Mouse (Mus musculus) liver, postnatal 0 days (tissue): ENCODE data around the gene Map2k5. TPM values are rescaled to one million over a fixed set of nuclear protein-coding genes. Genes with fewer than 3 reads are reported as not detected.

Source experiments
- ATAC-seq: fragments of 200-750 bp; cut with Nextera tagmentation; 2 replicates; pipeline ENCODE4 v1.8.0; 2017; ENCODE audit warnings: mild to moderate bottlenecking, moderate library complexity
- DNase-seq: peaks from one replicate; pipeline ENCODE4 v3.0.0-alpha.2; 2016
- H3K27ac ChIP-seq: fragments of 300-500 bp; sonication (generic); 2 replicates; pipeline ENCODE4 v1.5.1; 2014; ENCODE audit warnings: antibody characterized with exemption, moderate library complexity, mild to moderate bottlenecking, low read depth
- H3K27me3 ChIP-seq: fragments of 300-500 bp; sonication (generic); 2 replicates; pipeline ENCODE4 v1.6.1; 2014; ENCODE audit warnings: low read length, control low read depth, mixed read lengths; ENCODE audit not compliant: insufficient read depth
- H3K36me3 ChIP-seq: fragments of 300-500 bp; sonication (generic); replicated peaks from 2 replicates; pipeline ENCODE4 v1.6.1; 2014; ENCODE audit warnings: mild to moderate bottlenecking, control low read depth, low read length, moderate library complexity, mixed read lengths; ENCODE audit not compliant: insufficient read depth
- H3K4me1 ChIP-seq: fragments of 300-500 bp; sonication (generic); 2 replicates; pipeline ENCODE4 v1.6.1; 2014; ENCODE audit warnings: antibody characterized with exemption, mild to moderate bottlenecking, control low read depth; ENCODE audit not compliant: insufficient read depth
- H3K4me2 ChIP-seq: fragments of 300-500 bp; sonication (generic); 2 replicates; pipeline ENCODE4 v1.6.1; 2014; ENCODE audit warnings: low read depth, mild to moderate bottlenecking, low read length, moderate library complexity, mixed read lengths
- H3K4me3 ChIP-seq: fragments of 300-500 bp; sonication (generic); 2 replicates; pipeline ENCODE4 v1.5.1; 2014; ENCODE audit warnings: low read depth, low read length
- H3K9ac ChIP-seq: fragments of 300-500 bp; sonication (generic); replicated peaks from 2 replicates; pipeline ENCODE4 v1.6.1; 2014; ENCODE audit warnings: mild to moderate bottlenecking, moderate library complexity
- H3K9me3 ChIP-seq: fragments of 300-500 bp; sonication (generic); 2 replicates; pipeline ENCODE4 v1.6.1; 2016; ENCODE audit warnings: mild to moderate bottlenecking, control low read depth, low read length, mixed read lengths
- CTCF ChIP-seq: sonication (generic); IDR thresholded peaks from 2 replicates; pipeline ENCODE4 v1.5.1; 2016; ENCODE audit warnings: antibody characterized with exemption, low read depth
- EP300 ChIP-seq: IDR thresholded peaks from 2 replicates; pipeline ENCODE4 v1.6.1; 2016; ENCODE audit warnings: antibody characterized with exemption, low read depth, mild to moderate bottlenecking
- WGBS: fragments of 180-500 bp; shearing (Covaris S2); extraction: QIAGEN DNeasy Blood & Tissue Kit; methylation state at CpG from one replicate; pipeline ENCODE4 v1.1.7; 2014; ENCODE audit not compliant: insufficient replicate concordance; 5-methylcytosine and 5-hydroxymethylcytosine counted together
- polyA plus RNA-seq: library from polyadenylated mRNA; unstranded; fragments of >200 nt; fragmentation: Nextera tagmentation; extraction: Ambion mirVana; gene quantifications from 2 replicates; pipeline ENCODE4 v1.2.1, GENCODE M21; 2015

Map2k5 gene
- polyA plus RNA-seq, 1 experiment from 2014 or later = 9.1 TPM

DNA sequence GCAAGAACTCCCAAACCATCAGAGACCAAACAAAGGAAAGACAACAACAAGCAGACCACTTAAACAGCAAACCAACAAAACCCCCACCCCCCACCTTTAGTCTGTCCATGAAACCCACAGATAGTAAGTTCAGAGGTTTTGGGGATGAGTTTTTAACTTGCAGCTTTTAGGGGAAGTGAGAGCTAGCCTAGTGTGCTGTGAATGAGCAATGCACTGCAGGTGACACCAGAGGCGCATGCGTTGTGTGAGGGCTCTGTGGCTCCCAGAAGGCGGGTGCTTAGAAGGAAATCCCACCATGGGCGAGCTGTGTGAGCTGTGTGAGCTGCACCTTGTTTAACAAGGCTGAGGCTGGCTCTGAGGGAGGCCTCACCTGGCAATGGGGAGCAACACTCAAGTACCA, 184.9 kb downstream of the Map2k5 start:
- Histone ChIP-seq H3K4me2 (no peak overlapping the region), H3K27me3 (no peaks in the 10 kb centered on the region), H3K4me1 (peaks cover 3% of the 10 kb centered on the region; the same call in 1 of the 2 replicates), H3K4me3 (no peak overlapping the region), H3K9me3 (no peaks in the 10 kb centered on the region), H3K9ac (no peak overlapping the region), H3K36me3 (no peaks in the 10 kb centered on the region; the same call in 1 of the 2 replicates), H3K27ac (no peak overlapping the region)
- WGBS = 90% methylated on average over 4 of the region's 4 CpGs
- DNase-seq = no peak
- TF ChIP-seq CTCF = no peak
- no peak for TF ChIP-seq EP300
- no peak for ATAC-seq

GRCm38 (mm10) chr9:63187310-63187709, 190.4 kb downstream of the Map2k5 start:
- no peak for DNase-seq
- no peak overlapping the region for H3K9ac ChIP-seq
- 52% methylated on average over 7 of the region's 7 CpGs for WGBS
- peaks cover 11% of the 10 kb centered on the region for H3K4me1 ChIP-seq
- no peak overlapping the region for H3K4me3 ChIP-seq
- H3K27ac ChIP-seq = no peak overlapping the region
- no peaks in the 10 kb centered on the region for H3K27me3 ChIP-seq
- ATAC-seq = no peak
- H3K36me3 ChIP-seq = no peaks in the 10 kb centered on the region; the same call in 1 of the 2 replicates
- no peak overlapping the region for H3K4me2 ChIP-seq
- no peaks in the 10 kb centered on the region for H3K9me3 ChIP-seq
- TF ChIP-seq EP300 = no peak
- no peak for TF ChIP-seq CTCF

- DNase-seq = peak; percentile 33
- Histone ChIP-seq H3K9me3 (no peaks in the 10 kb centered on the region), H3K36me3 (peaks cover 2% of the 10 kb centered on the region; the same call in 1 of the 2 replicates), H3K27ac (peak overlapping the region; percentile 44; the same call in 1 of the 2 replicates), H3K27me3 (no peaks in the 10 kb centered on the region), H3K4me3 (no peak overlapping the region), H3K4me2 (peak overlapping the region; percentile 6; the same call in 1 of the 2 replicates), H3K4me1 (peaks cover 11% of the 10 kb centered on the region), H3K9ac (no peak overlapping the region)
- ATAC-seq = peak; percentile 41
- TF ChIP-seq CTCF = no peak
- no peak for TF ChIP-seq EP300
- WGBS = 61% methylated on average over 7 of the region's 7 CpGs
These were observed 192.5 kb downstream of the Map2k5 start for GRCm38 (mm10) chr9:63185249-63185648.

- Histone ChIP-seq H3K4me2 (no peak overlapping the region), H3K4me1 (peaks cover 11% of the 10 kb centered on the region), H3K4me3 (no peak overlapping the region), H3K27me3 (no peaks in the 10 kb centered on the region), H3K9me3 (no peaks in the 10 kb centered on the region), H3K9ac (no peak overlapping the region), H3K27ac (peak overlapping the region; percentile 62; the same call in 1 of the 2 replicates), H3K36me3 (peaks cover 5% of the 10 kb centered on the region; the same call in 1 of the 2 replicates)
- 66% methylated on average over 7 of the region's 7 CpGs for WGBS
- no peak for TF ChIP-seq EP300
- TF ChIP-seq CTCF = no peak
- peak; percentile 81 for ATAC-seq
- DNase-seq = peak; percentile 33
These were observed 193.8 kb downstream of the Map2k5 start for GRCm38 (mm10) chr9:63183864-63184263.

DNA sequence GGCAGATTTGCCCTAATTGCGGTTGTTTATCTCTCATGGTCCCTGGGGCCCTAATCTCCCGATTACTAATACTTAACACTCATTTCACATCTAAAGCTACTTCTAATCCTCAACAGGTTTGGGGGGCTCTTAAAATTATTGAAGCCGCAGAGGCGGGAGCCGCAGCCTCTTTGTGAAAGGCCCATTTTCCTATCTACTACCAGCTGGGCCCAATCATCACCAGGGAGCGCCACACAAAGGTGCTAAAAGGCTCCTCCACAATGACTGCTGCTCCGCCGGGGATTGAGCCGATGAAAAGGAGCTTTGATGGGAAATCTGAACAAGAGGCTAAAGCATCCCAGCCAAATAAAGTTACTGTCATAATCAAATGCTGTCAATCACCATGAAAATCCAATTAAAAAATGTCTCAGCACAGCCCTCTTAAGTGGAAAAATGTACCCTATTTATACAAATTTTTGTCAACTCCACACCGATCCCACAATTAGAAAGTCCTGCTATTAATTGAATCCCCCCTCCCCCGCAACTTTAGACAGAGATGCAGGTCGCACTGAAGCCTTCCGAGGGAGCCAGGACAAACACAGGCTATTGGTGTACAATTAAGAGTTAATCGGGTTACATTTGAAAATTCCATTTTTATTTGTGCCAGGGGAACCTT, 195.3 kb downstream of the Map2k5 start:
- Histone ChIP-seq H3K4me3 (no peak overlapping the region), H3K4me1 (peaks cover 11% of the 10 kb centered on the region), H3K27me3 (no peaks in the 10 kb centered on the region), H3K36me3 (peaks cover 5% of the 10 kb centered on the region; the same call in 1 of the 2 replicates), H3K9ac (no peak overlapping the region), H3K4me2 (no peak overlapping the region), H3K27ac (no peak overlapping the region), H3K9me3 (no peaks in the 10 kb centered on the region)
- no peak for ATAC-seq
- DNase-seq = no peak
- TF ChIP-seq CTCF = no peak
- no peak for TF ChIP-seq EP300
- 82% methylated on average over 14 of the region's 14 CpGs for WGBS

DNA sequence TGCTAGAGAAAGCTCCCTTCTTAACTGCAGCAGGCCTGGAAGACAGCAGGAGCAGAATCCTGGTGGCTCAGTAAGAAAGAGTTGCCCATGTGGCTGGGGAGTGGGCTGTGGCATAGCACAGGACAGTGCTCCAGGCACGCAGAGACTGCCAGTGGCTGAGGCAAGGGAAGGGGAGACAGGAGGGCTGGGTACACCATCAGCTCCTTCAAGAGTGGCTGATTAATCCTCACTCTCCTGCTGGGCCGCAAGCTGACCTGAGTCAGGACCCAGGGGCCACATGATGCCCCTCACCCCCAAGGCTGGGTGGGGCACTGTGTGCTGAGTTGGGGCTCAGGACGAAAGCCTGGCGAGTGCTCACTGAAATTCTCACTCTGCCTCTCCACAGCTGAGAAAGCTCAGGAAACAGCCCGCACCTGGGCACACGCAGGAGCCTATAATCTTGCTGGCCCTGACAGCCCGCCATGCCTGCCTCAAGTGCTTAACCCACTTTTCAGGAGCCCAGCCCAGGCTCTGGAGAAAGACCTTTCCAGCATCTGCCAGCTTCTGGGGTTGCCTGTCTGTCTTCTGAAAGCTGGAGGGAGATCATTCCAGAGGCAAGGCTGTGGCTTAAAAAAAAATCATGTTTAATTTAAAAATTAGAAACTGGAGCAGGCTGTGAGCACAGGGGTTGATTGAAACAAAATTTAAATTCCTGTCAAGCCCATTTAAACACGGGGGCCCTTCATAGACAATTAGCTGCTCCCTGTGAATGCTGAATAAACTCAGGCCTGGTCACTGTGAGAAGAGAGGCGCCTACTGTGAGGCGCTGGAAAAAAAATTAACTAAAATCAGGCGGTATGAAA, 196.1 kb downstream of the Map2k5 start:
- TF ChIP-seq CTCF (no peak), EP300 (no peak)
- Histone ChIP-seq H3K4me3 (no peak overlapping the region), H3K27ac (no peak overlapping the region), H3K4me1 (peaks cover 11% of the 10 kb centered on the region), H3K36me3 (peaks cover 5% of the 10 kb centered on the region; the same call in 1 of the 2 replicates), H3K27me3 (no peaks in the 10 kb centered on the region), H3K9ac (no peak overlapping the region), H3K4me2 (no peak overlapping the region), H3K9me3 (no peaks in the 10 kb centered on the region)
- WGBS = 82% methylated on average over 11 of the region's 11 CpGs
- no peak for DNase-seq
- no peak for ATAC-seq
